Mouse (Mus musculus) mouse trophoblast stem cell (cell line): ENCODE results near the gene Rgs3.

Experiments
- in situ Hi-C, 2 experiments: fragments of 300-500 bp; cut with MseI, MboI; formaldehyde crosslinking; loops; 2 replicates in 1 of 2; 3 replicates in 1 of 2; pipeline ENCODE4 v1.15.1; 2025

Gene Rgs3

DNA sequence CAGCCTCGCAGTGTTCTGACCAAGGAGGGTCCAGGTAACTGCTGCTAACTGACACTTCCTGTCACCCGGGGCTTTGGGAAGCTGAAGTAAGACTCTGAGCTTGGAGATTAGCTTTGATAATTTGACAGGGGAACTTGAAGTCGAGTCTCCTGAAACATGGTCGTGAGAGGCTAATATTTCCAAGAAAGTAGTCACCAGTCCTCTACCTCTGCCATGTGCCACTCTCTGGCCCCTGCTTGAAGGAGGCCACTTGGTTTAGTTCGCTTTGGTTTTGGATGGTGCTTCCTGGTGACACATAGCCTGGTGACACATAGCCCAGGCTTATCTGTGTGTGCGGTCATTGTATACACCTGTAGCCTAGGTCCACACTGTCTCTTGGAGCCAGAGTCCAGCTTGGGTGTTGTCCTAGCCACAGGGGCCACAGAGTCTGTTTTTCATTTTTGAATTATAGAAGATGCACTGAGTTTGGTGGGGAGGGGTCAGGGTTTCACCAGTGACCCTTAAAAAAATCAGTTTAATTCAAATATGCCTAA is at the start of gene Rgs3:
Rgs3 (plus strand) TSS at position 51 of the 533 bp plus-strand sequence.
- in situ Hi-C loops: loop anchor here (5.0 kb wide), 2 partner anchors 137 to 202 kb away; no protein-coding TSS in a partner anchor

DNA sequence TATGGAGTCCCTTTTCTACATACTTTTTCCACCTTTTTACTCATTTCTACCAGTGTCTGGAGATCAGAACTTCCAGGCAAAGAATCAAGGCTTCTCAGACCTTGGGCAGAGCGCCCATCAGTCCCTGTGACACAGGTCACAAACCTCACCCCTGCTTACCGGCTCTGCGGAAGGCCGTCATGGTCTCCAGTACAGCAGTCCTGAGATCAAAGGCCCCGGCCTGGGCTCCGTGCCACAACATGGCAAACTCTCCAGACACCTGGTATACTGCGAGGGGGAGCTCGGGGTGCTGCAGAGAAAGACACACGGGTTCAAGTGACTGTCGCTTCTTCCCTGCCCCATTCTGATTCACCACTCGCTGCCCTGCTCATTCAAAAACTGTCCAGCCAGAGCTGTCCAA is 49.7 kb upstream of the Rgs3 start:
- in situ Hi-C loops: no loop called here

GRCm38 (mm10) chr4:62513998-62514506 is 45.6 kb upstream of the Rgs3 start:
- in situ Hi-C loops: no loop called here

- in situ Hi-C loops: no loop called here
These were observed 44.7 kb upstream of the Rgs3 start for GRCm38 (mm10) chr4:62514995-62515394.

- in situ Hi-C loops: no loop called here
These were observed 44.2 kb upstream of the Rgs3 start for GRCm38 (mm10) chr4:62515490-62515889.

- in situ Hi-C loops: no loop called here
These were observed 43.6 kb upstream of the Rgs3 start for GRCm38 (mm10) chr4:62516079-62516478.

DNA sequence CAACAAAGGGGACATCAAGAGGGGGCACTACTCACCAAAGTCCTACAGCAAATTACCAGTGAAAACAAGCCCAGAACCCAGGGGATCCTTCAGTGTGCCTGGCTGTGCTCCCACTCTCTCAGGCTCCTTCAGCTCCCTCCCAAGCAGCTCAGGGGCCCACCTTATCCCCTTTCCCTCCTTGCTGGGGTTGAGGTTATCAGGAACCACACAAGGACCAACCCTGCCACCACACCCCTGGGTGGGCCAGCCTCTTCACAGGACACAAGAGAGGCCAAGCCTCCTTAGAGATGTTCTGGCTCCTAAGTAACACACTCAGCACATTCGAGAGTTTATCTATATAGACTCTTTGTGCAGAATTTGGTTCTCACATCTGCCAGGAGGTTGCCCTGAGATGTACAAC is 43.1 kb upstream of the Rgs3 start:
- in situ Hi-C loops: no loop called here

DNA sequence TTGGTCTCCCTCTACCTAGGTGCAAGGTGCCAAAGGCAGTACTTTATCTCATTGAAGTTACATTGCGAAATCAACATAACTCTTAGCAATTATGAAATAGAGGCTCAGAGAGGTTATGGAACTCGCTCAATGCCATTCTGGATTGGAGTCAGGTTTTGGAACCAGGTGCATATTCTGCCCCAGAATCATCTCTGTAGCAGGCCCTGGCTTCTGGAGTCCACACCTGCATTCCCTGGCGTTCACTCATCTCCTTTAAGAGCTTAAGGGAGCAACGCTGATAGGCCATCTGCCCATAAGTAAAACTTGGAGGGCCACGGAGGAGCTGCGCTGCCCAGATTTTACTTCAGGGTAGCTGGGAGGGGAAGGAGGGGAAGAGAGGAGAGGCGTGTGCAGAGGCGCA is 42.6 kb upstream of the Rgs3 start:
- in situ Hi-C loops: no loop called here

GRCm38 (mm10) chr4:62517538-62518415 is 41.9 kb upstream of the Rgs3 start:
- in situ Hi-C loops: no loop called here

DNA sequence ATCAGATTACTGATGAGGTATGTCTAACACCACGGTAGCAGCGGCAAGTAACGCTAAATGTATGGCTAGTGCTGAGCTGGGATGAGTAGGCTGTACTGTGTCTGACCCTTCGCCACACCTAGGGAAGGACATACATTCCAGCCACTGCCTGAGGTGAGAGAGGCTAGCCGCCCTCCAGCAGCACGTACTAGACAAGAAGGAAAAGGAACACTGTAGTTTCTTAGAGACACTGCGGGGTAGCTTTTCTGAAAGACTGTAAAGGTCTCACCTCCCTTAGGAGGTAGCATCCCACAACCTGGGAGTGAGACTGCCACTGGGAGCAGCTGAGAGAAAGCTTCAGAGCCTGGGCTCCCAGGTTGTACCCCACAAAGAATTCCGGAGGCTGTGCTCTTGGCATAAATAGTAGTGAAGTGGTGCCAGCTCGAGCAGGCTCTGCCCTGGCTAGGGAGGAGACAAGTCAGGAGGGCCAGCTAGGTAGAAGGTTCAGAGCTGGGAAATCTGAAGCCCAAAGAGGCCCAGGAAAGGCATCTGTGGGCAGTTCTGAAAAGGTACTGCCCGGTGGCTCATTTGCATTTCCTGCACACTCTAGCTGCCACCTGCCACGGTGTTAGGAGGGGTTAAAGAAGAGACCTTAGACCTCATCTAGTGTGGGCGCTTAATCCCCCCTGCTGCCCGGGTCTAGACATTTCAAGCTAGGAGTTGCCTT is 41.1 kb upstream of the Rgs3 start:
- in situ Hi-C loops: no loop called here

GRCm38 (mm10) chr4:62519122-62519848 is 40.4 kb upstream of the Rgs3 start:
- in situ Hi-C loops: no loop called here

- in situ Hi-C loops: no loop called here
These were observed 39.8 kb upstream of the Rgs3 start, which contains the start of gene Alad for GRCm38 (mm10) chr4:62519849-62520233. Gene Alad, minus strand, starts transcription at chr4:62519918.

DNA sequence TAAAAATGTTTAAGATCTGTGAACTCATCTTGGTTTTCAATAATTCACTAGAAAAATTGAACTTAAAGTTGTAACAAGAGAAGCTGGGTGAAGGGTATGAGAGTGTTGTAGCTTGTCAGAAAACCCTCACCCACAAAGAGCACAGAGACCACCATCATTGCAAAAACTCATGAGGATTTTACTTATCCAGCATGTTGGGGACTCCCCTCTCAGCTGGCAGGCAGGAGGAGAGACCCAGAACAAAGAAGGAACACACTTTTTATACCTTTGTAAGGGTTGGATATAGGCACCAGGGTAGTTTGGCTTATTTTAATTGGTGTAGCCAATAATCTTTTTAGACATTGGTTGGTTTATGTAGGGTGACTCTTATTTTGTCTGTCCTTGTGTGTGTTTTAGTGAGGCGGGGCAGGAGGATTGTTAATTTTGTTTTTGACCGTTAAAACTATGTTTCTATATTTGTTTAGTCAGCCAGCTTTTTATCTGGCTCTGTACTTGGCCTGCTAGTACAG is 38.7 kb upstream of the Rgs3 start:
- in situ Hi-C loops: no loop called here

- in situ Hi-C loops: no loop called here
These were observed 34.8 kb upstream of the Rgs3 start, which contains the start of the genes Pole3 and 4933430I17Rik for GRCm38 (mm10) chr4:62524651-62525488. Gene Pole3, minus strand, starts transcription at chr4:62525068. Gene 4933430I17Rik, plus strand, starts transcription at chr4:62525369.

- in situ Hi-C loops: no loop called here
These were observed 34.2 kb upstream of the Rgs3 start for GRCm38 (mm10) chr4:62525489-62525811.

- in situ Hi-C loops: no loop called here
These were observed 33.4 kb upstream of the Rgs3 start for GRCm38 (mm10) chr4:62526256-62526655.

DNA sequence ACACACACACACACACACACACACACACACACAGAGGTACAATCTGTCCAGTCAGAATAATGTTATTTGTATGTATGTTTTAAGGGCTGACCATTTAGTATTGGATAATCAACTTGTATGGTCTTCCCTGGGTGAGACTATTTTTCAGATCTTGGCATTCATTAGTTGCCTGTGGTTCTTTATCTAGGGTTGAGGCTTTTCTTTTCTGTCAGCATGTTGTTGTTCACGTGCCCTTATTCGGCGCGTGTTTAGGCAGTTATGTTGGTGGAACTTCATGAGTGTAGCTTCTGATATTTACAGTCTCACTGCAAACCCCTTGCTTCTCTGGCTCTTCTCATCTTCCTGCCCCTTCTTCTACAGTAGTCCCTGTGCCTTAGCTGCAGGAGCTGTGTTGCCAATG is 32.0 kb upstream of the Rgs3 start:
- in situ Hi-C loops: no loop called here

DNA sequence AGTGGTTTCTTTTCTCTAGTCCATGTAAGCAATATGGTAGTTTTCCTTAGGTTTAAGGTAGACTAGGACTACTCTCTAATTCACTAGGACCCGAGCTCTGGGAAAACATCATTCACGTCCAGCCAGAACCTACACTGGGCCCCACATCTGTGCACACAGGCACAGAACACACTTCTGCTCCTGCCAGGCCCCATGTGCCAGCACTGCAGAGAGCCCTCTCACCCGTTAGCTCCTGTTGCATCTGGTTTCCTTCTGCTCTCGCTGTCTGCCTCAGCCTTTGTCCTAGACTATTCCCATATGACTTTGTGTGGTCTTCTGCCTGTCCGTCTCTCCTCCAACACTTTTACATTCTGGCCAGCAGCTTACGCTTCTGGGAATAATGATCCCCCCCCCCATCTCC is 25.9 kb upstream of the Rgs3 start:
- in situ Hi-C loops: no loop called here

DNA sequence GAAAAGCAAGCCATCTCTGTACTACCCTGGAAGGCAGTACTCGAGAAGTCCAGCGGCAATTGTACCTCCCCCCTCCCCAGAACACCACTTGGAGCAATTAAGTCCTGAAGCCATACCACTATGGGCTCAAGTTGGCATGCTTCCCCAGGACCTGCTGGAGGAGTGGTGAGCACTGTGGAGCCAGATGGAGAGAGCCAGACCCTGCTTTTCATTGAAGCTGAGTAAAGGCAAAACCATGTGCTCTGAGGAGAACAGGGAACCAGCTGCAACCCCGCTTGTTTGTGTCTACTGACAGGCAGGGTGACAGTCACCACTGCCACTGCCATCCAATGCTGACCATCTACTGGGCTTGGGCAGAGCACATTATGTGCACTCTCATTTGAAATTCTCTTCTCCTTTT is 17.8 kb upstream of the Rgs3 start:
- in situ Hi-C loops: no loop called here

GRCm38 (mm10) chr4:62543782-62544181 is 15.9 kb upstream of the Rgs3 start:
- in situ Hi-C loops: no loop called here

GRCm38 (mm10) chr4:62544801-62545200 is 14.8 kb upstream of the Rgs3 start:
- in situ Hi-C loops: no loop called here
